Comparison of ENCODE assay signal across 31 mouse cellular contexts in genomic region chr17:13381286-13381685, GRCm38 (mm10). TPM values are rescaled to one million over a fixed set of nuclear protein-coding genes. Genes with fewer than 3 reads are reported as not detected.
"Had no signal": no experiment of that assay in that cellular context is flagged by ENCODE, and none has a peak within 500 bp of the region (broad histone marks: within the 10 kb centered on the region; RNA-seq: fewer than 3 reads in every experiment).

No protein-coding gene starts in this region.

RNA-seq across cellular contexts. Expression of gene Tcp10c, which starts 26.9 kb away (rescaled TPM):
- polyA plus RNA-seq: limb, embryonic 10.5 days; limb, embryonic 11.5 days; limb, embryonic 12.5 days; limb, embryonic 13.5 days; limb, embryonic 14.5 days; limb, embryonic 15.5 days; liver, adult 2 months; liver, embryonic 11.5 days; liver, embryonic 12.5 days; liver, embryonic 13.5 days; liver, embryonic 14.5 days; liver, embryonic 15.5 days; liver, embryonic 16.5 days; liver, postnatal 0 days; lung, adult 2 months; lung, embryonic 14.5 days; lung, embryonic 15.5 days; lung, embryonic 16.5 days; lung, postnatal 0 days; macrophage; midbrain, embryonic 10.5 days; midbrain, embryonic 11.5 days; midbrain, embryonic 12.5 days; midbrain, embryonic 13.5 days; midbrain, embryonic 14.5 days; midbrain, embryonic 15.5 days; midbrain, embryonic 16.5 days; midbrain, postnatal 0 days; myocyte; neural tube, embryonic 11.5 days; neural tube, embryonic 12.5 days had no signal
